Mouse (Mus musculus): ENCODE measurements around the gene Lrfn1. TPM values are rescaled to one million over a fixed set of nuclear protein-coding genes. Genes with fewer than 3 reads are reported as not detected.

The Lrfn1 gene
- polyA plus RNA-seq, 1 experiment from 2014 or later, result 25.5 TPM

- no peak overlapping the region for H3K4me2 ChIP-seq
- peaks cover 5% of the 10 kb centered on the region; the same call in 1 of the 2 replicates for H3K27me3 ChIP-seq
- WGBS, result 67% methylated on average over 13 of the region's 13 CpGs
- peaks cover 17% of the 10 kb centered on the region for H3K4me1 ChIP-seq (replicated peaks)
- no peak for ATAC-seq (ENCODE audit: low FRiP score, low read depth)
- H3K9ac ChIP-seq, result no peak overlapping the region
- H3K9me3 ChIP-seq, result no peaks in the 10 kb centered on the region
- H3K27ac ChIP-seq (replicated peaks), result no peak overlapping the region
- H3K36me3 ChIP-seq, result no peaks in the 10 kb centered on the region
- H3K4me3 ChIP-seq, result no peak overlapping the region
Measured at GRCm38 (mm10) chr7:28447865-28448820, 3.6 kb upstream of the Lrfn1 start.

GRCm38 (mm10) chr7:28452361-28453005 lies 703 bp downstream of the Lrfn1 start:
- no peaks in the 10 kb centered on the region for H3K27me3 ChIP-seq
- H3K9ac ChIP-seq, result peak overlapping the region; percentile 98
- 2% methylated on average over 23 of the region's 24 CpGs for WGBS
- peak; percentile 40 for ATAC-seq (ENCODE audit: low FRiP score, low read depth)
- H3K4me2 ChIP-seq, result peak overlapping the region; percentile 75
- no peaks in the 10 kb centered on the region for H3K9me3 ChIP-seq
- peak overlapping the region; percentile 81 for H3K27ac ChIP-seq (replicated peaks)
- peaks cover 17% of the 10 kb centered on the region for H3K4me1 ChIP-seq (replicated peaks)
- H3K36me3 ChIP-seq, result peaks cover 30% of the 10 kb centered on the region
- H3K4me3 ChIP-seq, result peak overlapping the region; percentile 88

GRCm38 (mm10) chr7:28460361-28460760 lies 8.6 kb downstream of the Lrfn1 start:
- Histone ChIP-seq H3K4me2 (no peak overlapping the region), H3K9ac (no peak overlapping the region), H3K4me1 (replicated peaks) (peaks cover 23% of the 10 kb centered on the region), H3K27me3 (no peaks in the 10 kb centered on the region), H3K27ac (replicated peaks) (no peak overlapping the region), H3K36me3 (peaks cover 66% of the 10 kb centered on the region), H3K9me3 (no peaks in the 10 kb centered on the region), H3K4me3 (no peak overlapping the region)
- no peak for ATAC-seq (ENCODE audit: low FRiP score, low read depth)
- WGBS, result 92% methylated on average over 5 of the region's 5 CpGs

- no peak for ATAC-seq (ENCODE audit: low FRiP score, low read depth)
- H3K4me1 ChIP-seq (replicated peaks), result peaks cover 34% of the 10 kb centered on the region
- H3K4me3 ChIP-seq, result no peak overlapping the region
- 96% methylated on average over 2 of the region's 2 CpGs for WGBS
- 0 out of 2 replicates have a peak, but pooled peaks cover 3% of the 10 kb centered on the region for H3K27me3 ChIP-seq
- H3K27ac ChIP-seq (replicated peaks), result no peak overlapping the region
- H3K9me3 ChIP-seq, result no peaks in the 10 kb centered on the region
- no peak overlapping the region for H3K9ac ChIP-seq
- no peak overlapping the region for H3K4me2 ChIP-seq
- H3K36me3 ChIP-seq, result peaks cover 59% of the 10 kb centered on the region
Measured at GRCm38 (mm10) chr7:28462769-28463168, 11.0 kb downstream of the Lrfn1 start.

- 61% methylated on average over 10 of the region's 10 CpGs for WGBS
- H3K27ac ChIP-seq (replicated peaks), result peak overlapping the region; percentile 49; the same call in 1 of the 2 replicates
Measured at GRCm38 (mm10) chr7:28464416-28465212, 12.8 kb downstream of the Lrfn1 start.

GRCm38 (mm10) chr7:28466721-28467212 lies 15.0 kb downstream of the Lrfn1 start:
- Histone ChIP-seq H3K4me1 (replicated peaks) (peaks cover 30% of the 10 kb centered on the region), H3K4me3 (peak overlapping the region; percentile 32), H3K9ac (peak overlapping the region; percentile 29; the same call in 1 of the 2 replicates), H3K36me3 (peaks cover 28% of the 10 kb centered on the region), H3K27ac (replicated peaks) (no peak overlapping the region), H3K9me3 (no peaks in the 10 kb centered on the region), H3K27me3 (0 out of 2 replicates have a peak, but pooled peaks cover 3% of the 10 kb centered on the region), H3K4me2 (peak overlapping the region; percentile 57)
- 21% methylated on average over 40 of the region's 40 CpGs for WGBS
- no peak for ATAC-seq (ENCODE audit: low FRiP score, low read depth)

More at GRCm38 (mm10) chr7:28464416-28465212, 12.8 kb downstream of the Lrfn1 start:
- 0 out of 2 replicates have a peak, but pooled peaks cover 3% of the 10 kb centered on the region for H3K27me3 ChIP-seq
- H3K4me2 ChIP-seq, result peak overlapping the region; percentile 48
- no peak overlapping the region for H3K9ac ChIP-seq
- H3K4me1 ChIP-seq (replicated peaks), result peaks cover 35% of the 10 kb centered on the region
- no peaks in the 10 kb centered on the region for H3K9me3 ChIP-seq
- ATAC-seq (ENCODE audit: low FRiP score, low read depth), result peak; percentile 80
- peak overlapping the region; percentile 24 for H3K4me3 ChIP-seq
- H3K36me3 ChIP-seq, result peaks cover 47% of the 10 kb centered on the region

- Histone ChIP-seq H3K9me3 (no peaks in the 10 kb centered on the region), H3K4me3 (peak overlapping the region; percentile 32), H3K4me1 (replicated peaks) (peaks cover 30% of the 10 kb centered on the region), H3K36me3 (peaks cover 26% of the 10 kb centered on the region), H3K27ac (replicated peaks) (no peak overlapping the region), H3K4me2 (peak overlapping the region; percentile 57), H3K9ac (peak overlapping the region; percentile 29; the same call in 1 of the 2 replicates), H3K27me3 (0 out of 2 replicates have a peak, but pooled peaks cover 3% of the 10 kb centered on the region)
- 3% methylated on average over 62 of the region's 63 CpGs for WGBS
- no peak for ATAC-seq (ENCODE audit: low FRiP score, low read depth)
Measured at GRCm38 (mm10) chr7:28467213-28467751, 15.5 kb downstream of the Lrfn1 start.

GRCm38 (mm10) chr7:28476191-28476590 lies 24.4 kb downstream of the Lrfn1 start:
- WGBS, result 90% methylated on average over 6 of the region's 6 CpGs

GRCm38 (mm10) chr7:28477363-28477762 lies 25.6 kb downstream of the Lrfn1 start:
- WGBS, result 91% methylated on average over 5 of the region's 5 CpGs
- ATAC-seq (ENCODE audit: low FRiP score, low read depth), result no peak
- Histone ChIP-seq H3K9ac (no peak overlapping the region), H3K27me3 (no peaks in the 10 kb centered on the region), H3K27ac (replicated peaks) (no peak overlapping the region), H3K36me3 (no peaks in the 10 kb centered on the region), H3K4me2 (no peak overlapping the region), H3K4me3 (no peak overlapping the region), H3K9me3 (no peaks in the 10 kb centered on the region), H3K4me1 (replicated peaks) (no peaks in the 10 kb centered on the region)

More at GRCm38 (mm10) chr7:28476191-28476590, 24.4 kb downstream of the Lrfn1 start:
- Histone ChIP-seq H3K36me3 (no peaks in the 10 kb centered on the region), H3K27ac (replicated peaks) (no peak overlapping the region), H3K4me1 (replicated peaks) (no peaks in the 10 kb centered on the region), H3K4me3 (no peak overlapping the region), H3K4me2 (no peak overlapping the region), H3K9me3 (no peaks in the 10 kb centered on the region), H3K27me3 (no peaks in the 10 kb centered on the region), H3K9ac (no peak overlapping the region)
- no peak for ATAC-seq (ENCODE audit: low FRiP score, low read depth)

GRCm38 (mm10) chr7:28478854-28479253 lies 27.1 kb downstream of the Lrfn1 start:
- Histone ChIP-seq H3K4me1 (replicated peaks) (no peaks in the 10 kb centered on the region), H3K27me3 (no peaks in the 10 kb centered on the region), H3K4me2 (no peak overlapping the region), H3K36me3 (no peaks in the 10 kb centered on the region), H3K27ac (replicated peaks) (no peak overlapping the region), H3K9me3 (no peaks in the 10 kb centered on the region), H3K4me3 (no peak overlapping the region), H3K9ac (no peak overlapping the region)
- WGBS, result 14% methylated on average over 8 of the region's 8 CpGs
- no peak for ATAC-seq (ENCODE audit: low FRiP score, low read depth)

- Histone ChIP-seq H3K4me3 (no peak overlapping the region), H3K9me3 (no peaks in the 10 kb centered on the region), H3K4me2 (no peak overlapping the region), H3K36me3 (no peaks in the 10 kb centered on the region), H3K4me1 (replicated peaks) (peaks cover 4% of the 10 kb centered on the region), H3K27me3 (peaks cover 4% of the 10 kb centered on the region), H3K9ac (no peak overlapping the region), H3K27ac (replicated peaks) (no peak overlapping the region)
- WGBS, result 80% methylated on average over 11 of the region's 11 CpGs
- ATAC-seq (ENCODE audit: low FRiP score, low read depth), result no peak
Measured at GRCm38 (mm10) chr7:28482854-28483253, 31.1 kb downstream of the Lrfn1 start.
